Mouse (Mus musculus) ES-Bruce4 (cell line): ENCODE measurements at regions not wholly inside any gene's neighbourhood (a gene's known extent, or its start where the extent isn't known, plus 50 kb on each side); places are given as distances from the start of the nearest gene placed in this dataset.

Experiments
- CTCF ChIP-seq: IDR thresholded peaks from one replicate; pipeline ENCODE4 v1.8.1; 2011; ENCODE audit warnings: low read depth, low read length
- POLR2A ChIP-seq: IDR thresholded peaks from one replicate; pipeline ENCODE4 v1.8.1; 2011; ENCODE audit warnings: low read length; ENCODE audit not compliant: insufficient read depth

DNA sequence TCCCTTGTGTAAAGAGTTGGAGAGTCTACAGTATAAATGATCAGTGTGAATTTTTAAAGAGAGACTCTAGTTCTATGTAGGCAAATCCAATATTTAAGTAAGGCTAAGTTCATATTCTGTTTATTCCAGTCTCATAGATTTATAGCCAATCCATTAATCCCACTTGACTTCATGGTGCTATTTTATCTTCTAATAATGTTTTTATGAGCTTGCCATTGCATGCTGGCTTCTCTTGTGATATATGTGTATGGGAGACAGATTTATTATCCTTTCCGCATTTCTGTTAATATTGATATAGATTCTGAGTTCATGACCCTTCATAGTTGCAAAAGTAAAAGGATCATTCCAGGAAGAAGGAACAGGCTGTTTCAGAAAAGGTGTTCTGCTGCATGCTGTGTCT is 430.0 kb downstream of the Cntn6 start:
- no peak for TF ChIP-seq POLR2A
- no peak for TF ChIP-seq CTCF
